Mouse (Mus musculus): ENCODE results near the gene Pmfbp1.

DNA sequence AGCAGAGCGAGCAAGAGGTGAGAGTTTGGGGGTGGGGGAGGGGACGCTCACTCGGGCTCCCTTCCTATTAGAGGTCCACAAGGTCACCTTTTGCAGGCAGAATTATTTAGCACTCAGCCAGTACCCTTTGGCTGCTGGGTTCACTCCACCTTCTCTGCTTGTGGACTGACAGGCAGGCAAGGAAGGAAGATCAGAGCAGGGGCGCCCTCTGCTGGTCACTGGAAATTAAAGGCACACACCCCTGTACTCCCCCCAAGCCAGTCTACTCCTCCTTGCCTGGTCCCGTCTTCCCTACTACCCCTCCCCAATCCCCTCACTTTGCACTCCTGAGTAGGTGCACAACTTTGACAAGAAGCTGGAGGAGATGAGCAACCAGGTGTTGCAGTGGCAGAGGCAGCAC lies 42.9 kb downstream of the Pmfbp1 start:
- peak; percentile 60; the same call in 1 of the 2 replicates for TF ChIP-seq CTCF (IDR thresholded peaks at IDR 0.05; ENCODE audit: extremely low read depth, insufficient read depth, insufficient read length, insufficient replicate concordance)
- TF ChIP-seq POLR2A (IDR thresholded peaks at IDR 0.05; ENCODE audit: low read depth, low read length), result no peak
